ENCODE assay signal across 12 mouse cellular contexts in genomic region chr19:14289331-14289737, GRCm38 (mm10).
DNase-seq lines count a peak whose midpoint lies in the region; ATAC-seq and TF ChIP-seq lines count a peak whose summit lies in the region.
"Had no signal": no experiment of that assay in that cellular context is flagged by ENCODE, and none has a peak within 500 bp of the region (broad histone marks: within the 10 kb centered on the region; RNA-seq: fewer than 3 reads in every experiment).

No protein-coding gene starts in this region.

- peaks cover 7% of the 10 kb centered on the region for H3K4me1 ChIP-seq in forebrain, embryonic 16.5 days (replicated peaks; ENCODE audit: control insufficient read depth, insufficient read depth, low read length)
- H3K4me1 ChIP-seq in forebrain, embryonic 10.5 days, result peaks cover 15% of the 10 kb centered on the region
- no peaks in the 10 kb centered on the region for H3K4me1 ChIP-seq in midbrain, embryonic 14.5 days (ENCODE audit: control insufficient read depth, insufficient read depth, low read length)
- no peaks in the 10 kb centered on the region for H3K4me1 ChIP-seq in midbrain, embryonic 13.5 days (replicated peaks)
- H3K4me1 ChIP-seq in embryonic facial prominence, embryonic 14.5 days (ENCODE audit: control insufficient read depth, insufficient read depth, low read length), result 0 out of 2 replicates have a peak, but pooled peaks cover 4% of the 10 kb centered on the region

- H3K4me2 ChIP-seq in forebrain, embryonic 16.5 days (ENCODE audit: low read length), result no peak overlapping the region
- H3K4me2 ChIP-seq in midbrain, embryonic 14.5 days (ENCODE audit: low read length), result no peak overlapping the region
- H3K4me2 ChIP-seq in midbrain, embryonic 13.5 days (replicated peaks), result no peak overlapping the region
- H3K4me2 ChIP-seq in embryonic facial prominence, embryonic 14.5 days (ENCODE audit: low read depth, low read length), result no peak overlapping the region
- H3K4me2 ChIP-seq: liver, embryonic 11.5 days had no signal

- H3K9me3 ChIP-seq in forebrain, embryonic 16.5 days (ENCODE audit: control insufficient read depth, low read length), result no peaks in the 10 kb centered on the region
- no peaks in the 10 kb centered on the region for H3K9me3 ChIP-seq in forebrain, embryonic 10.5 days
- H3K9me3 ChIP-seq in midbrain, embryonic 14.5 days (ENCODE audit: control insufficient read depth, low read length), result no peaks in the 10 kb centered on the region
- no peaks in the 10 kb centered on the region for H3K9me3 ChIP-seq in midbrain, embryonic 13.5 days
- H3K9me3 ChIP-seq in embryonic facial prominence, embryonic 14.5 days (ENCODE audit: control insufficient read depth, low read length), result no peaks in the 10 kb centered on the region

- 15% methylated on average over 1 of the region's 1 CpGs for WGBS in forebrain, embryonic 16.5 days
- 70% methylated on average over 1 of the region's 1 CpGs for WGBS in forebrain, embryonic 10.5 days
- 81% methylated on average over 1 of the region's 1 CpGs for WGBS in midbrain, embryonic 14.5 days
- 88% methylated on average over 1 of the region's 1 CpGs for WGBS in midbrain, embryonic 13.5 days
- WGBS in embryonic facial prominence, embryonic 14.5 days, result 44% methylated on average over 1 of the region's 1 CpGs

- ATAC-seq in forebrain, embryonic 16.5 days, result 0 out of 2 replicates have a peak, but pooled peaks have one; percentile 40
- ATAC-seq in midbrain, embryonic 14.5 days (ENCODE audit: low FRiP score, low TSS enrichment), result no peak
- no peak for ATAC-seq in midbrain, embryonic 13.5 days
- peak; percentile 47; the same call in 1 of the 2 replicates for ATAC-seq in embryonic facial prominence, embryonic 14.5 days (ENCODE audit: low read depth)

- H3K9ac ChIP-seq in forebrain, embryonic 16.5 days (replicated peaks; ENCODE audit: low read depth, low read length), result no peak overlapping the region
- no peak overlapping the region for H3K9ac ChIP-seq in midbrain, embryonic 14.5 days (replicated peaks; ENCODE audit: low read length)
- no peak overlapping the region for H3K9ac ChIP-seq in midbrain, embryonic 13.5 days (replicated peaks)
- no peak overlapping the region for H3K9ac ChIP-seq in embryonic facial prominence, embryonic 14.5 days (ENCODE audit: low read depth, low read length)

- no peak for TF ChIP-seq CTCF in layer of hippocampus, adult 2 months (conservative IDR thresholded peaks at IDR 0.05)

- H3K36me3 ChIP-seq in forebrain, embryonic 16.5 days (ENCODE audit: control insufficient read depth, insufficient read depth), result no peaks in the 10 kb centered on the region
- H3K36me3 ChIP-seq in forebrain, embryonic 10.5 days (replicated peaks), result no peaks in the 10 kb centered on the region
- no peaks in the 10 kb centered on the region for H3K36me3 ChIP-seq in midbrain, embryonic 14.5 days (ENCODE audit: control insufficient read depth, insufficient read depth, low read length)
- no peaks in the 10 kb centered on the region for H3K36me3 ChIP-seq in midbrain, embryonic 13.5 days
- no peaks in the 10 kb centered on the region for H3K36me3 ChIP-seq in embryonic facial prominence, embryonic 14.5 days (ENCODE audit: control insufficient read depth, insufficient read depth, low read length)

- H3K27me3 ChIP-seq in forebrain, embryonic 16.5 days (replicated peaks; ENCODE audit: control insufficient read depth, insufficient read depth, low read length), result no peaks in the 10 kb centered on the region
- H3K27me3 ChIP-seq in forebrain, embryonic 10.5 days (ENCODE audit: poor library complexity, severe bottlenecking), result no peaks in the 10 kb centered on the region
- H3K27me3 ChIP-seq in midbrain, embryonic 14.5 days (ENCODE audit: control insufficient read depth, insufficient read depth, low read length), result no peaks in the 10 kb centered on the region
- no peaks in the 10 kb centered on the region for H3K27me3 ChIP-seq in midbrain, embryonic 13.5 days
- no peaks in the 10 kb centered on the region for H3K27me3 ChIP-seq in embryonic facial prominence, embryonic 14.5 days (replicated peaks; ENCODE audit: control insufficient read depth, insufficient read depth, low read length)

- H3K4me3 ChIP-seq in forebrain, embryonic 16.5 days (replicated peaks; ENCODE audit: low read length), result no peak overlapping the region
- H3K4me3 ChIP-seq in forebrain, embryonic 10.5 days, result no peak overlapping the region
- H3K4me3 ChIP-seq in layer of hippocampus, adult 2 months, result no peak overlapping the region
- no peak overlapping the region for H3K4me3 ChIP-seq in midbrain, embryonic 14.5 days (replicated peaks; ENCODE audit: low read depth, low read length)
- no peak overlapping the region for H3K4me3 ChIP-seq in midbrain, embryonic 13.5 days (replicated peaks)
- H3K4me3 ChIP-seq in embryonic facial prominence, embryonic 14.5 days (ENCODE audit: low read depth, low read length), result no peak overlapping the region
- H3K4me3 ChIP-seq: left cerebral cortex, adult 2 months had no signal

- DNase-seq in forebrain, embryonic 10.5 days (ENCODE audit: extremely low spot score, low spot score), result no peak
- peak; percentile 12 for DNase-seq in layer of hippocampus, adult 11-12 months (ENCODE audit: low spot score)
- DNase-seq in layer of hippocampus, adult 2 months (ENCODE audit: low spot score in 2 of 2), result no peak
- DNase-seq in midbrain, embryonic 14.5 days, result peak; percentile 38
- peak; percentile 84 for DNase-seq in embryonic facial prominence, embryonic 14.5 days (ENCODE audit: low spot score)
- DNase-seq in adrenal gland, adult 18-20 months (ENCODE audit: low spot score in 2 of 2), result no peak
- DNase-seq: cerebellum, postnatal 36 days; heart, adult 18-20 months had no signal

- H3K27ac ChIP-seq in forebrain, embryonic 16.5 days (ENCODE audit: low read length), result no peak overlapping the region
- H3K27ac ChIP-seq in forebrain, embryonic 10.5 days, result no peak overlapping the region
- H3K27ac ChIP-seq in layer of hippocampus, adult 2 months, result no peak overlapping the region
- no peak overlapping the region for H3K27ac ChIP-seq in midbrain, embryonic 14.5 days (replicated peaks; ENCODE audit: low read depth, low read length)
- H3K27ac ChIP-seq in midbrain, embryonic 13.5 days, result no peak overlapping the region
- H3K27ac ChIP-seq in embryonic facial prominence, embryonic 14.5 days (replicated peaks; ENCODE audit: low read depth, low read length), result no peak overlapping the region
- H3K27ac ChIP-seq: left cerebral cortex, adult 2 months had no signal

Comparison
In these comparisons a context has a peak if more than half of its experiments do, and no peak if none do; other contexts are left out.
1. DNase-seq: peak in layer of hippocampus, adult 11-12 months (single experiment), midbrain, embryonic 14.5 days (single experiment) and embryonic facial prominence, embryonic 14.5 days (single experiment); none in forebrain, embryonic 10.5 days (single experiment), layer of hippocampus, adult 2 months (0 of 2) and adrenal gland, adult 18-20 months (0 of 2).
2. ATAC-seq: peak in forebrain, embryonic 16.5 days (single experiment) and embryonic facial prominence, embryonic 14.5 days (single experiment); none in midbrain, embryonic 14.5 days (single experiment) and midbrain, embryonic 13.5 days (single experiment).